Mouse (Mus musculus): ENCODE measurements at regions not wholly inside any gene's neighbourhood (a gene's known extent, or its start where the extent isn't known, plus 50 kb on each side); places are given as distances from the start of the nearest gene placed in this dataset.

GRCm38 (mm10) chr12:35853159-35853558, 72.3 kb upstream of the Agr3 start:
- TF ChIP-seq ZC3H11A (IDR thresholded peaks at IDR 0.05; ENCODE audit: borderline replicate concordance, low read depth, low read length): no peak
- no peak for TF ChIP-seq HCFC1 (IDR thresholded peaks at IDR 0.05; ENCODE audit: borderline replicate concordance, insufficient read depth, low read length)
- TF ChIP-seq MAFK (IDR thresholded peaks at IDR 0.05; ENCODE audit: insufficient read depth, low read depth, low read length): no peak

Data from ES-E14 (cell line).